Mouse (Mus musculus) frontal cortex, postnatal 14 days (tissue): ENCODE data around the gene Fam184b.

ENCODE experiments used
- DNase-seq, 2 experiments: peaks; one replicate each; pipeline ENCODE4 v3.0.0; 2022; ENCODE audit warnings: low spot score in 2 of 2

Fam184b gene

GRCm38 (mm10) chr5:45595363-45596039 is 43.9 kb downstream of the Fam184b start:
- no peak for DNase-seq

GRCm38 (mm10) chr5:45593276-45593675 is 46.1 kb downstream of the Fam184b start:
- DNase-seq: no peak

GRCm38 (mm10) chr5:45590094-45590493 is 49.3 kb downstream of the Fam184b start:
- DNase-seq: no peak

- no peak for DNase-seq
Measured at GRCm38 (mm10) chr5:45584601-45585000, 54.8 kb downstream of the Fam184b start.

GRCm38 (mm10) chr5:45580279-45580678 is 59.1 kb downstream of the Fam184b start:
- DNase-seq: no peak

GRCm38 (mm10) chr5:45577376-45577775 is 62.0 kb downstream of the Fam184b start:
- DNase-seq: no peak

GRCm38 (mm10) chr5:45576716-45577115 is 62.7 kb downstream of the Fam184b start:
- no peak for DNase-seq

- DNase-seq: no peak
Measured at GRCm38 (mm10) chr5:45572816-45573215, 66.6 kb downstream of the Fam184b start.

- DNase-seq: no peak
Measured at GRCm38 (mm10) chr5:45565829-45566228, 73.6 kb downstream of the Fam184b start.

- DNase-seq: no peak
Measured at GRCm38 (mm10) chr5:45564054-45564453, 75.4 kb downstream of the Fam184b start.

- DNase-seq: no peak
Measured at GRCm38 (mm10) chr5:45549586-45549985, 89.8 kb downstream of the Fam184b start.

- no peak for DNase-seq
Measured at GRCm38 (mm10) chr5:45543374-45543773, 96.0 kb downstream of the Fam184b start.

- DNase-seq: no peak
Measured at GRCm38 (mm10) chr5:45539502-45539901, 99.9 kb downstream of the Fam184b start.

GRCm38 (mm10) chr5:45535177-45535576 is 104.2 kb downstream of the Fam184b start:
- DNase-seq: no peak

GRCm38 (mm10) chr5:45534319-45535098 is 104.9 kb downstream of the Fam184b start:
- DNase-seq: peak in 1 of 2 experiments; percentile 60

- DNase-seq: no peak
Measured at GRCm38 (mm10) chr5:45529696-45530095, 109.7 kb downstream of the Fam184b start.

- no peak for DNase-seq
Measured at GRCm38 (mm10) chr5:45526338-45526737, 113.1 kb downstream of the Fam184b start.

GRCm38 (mm10) chr5:45525101-45525500 is 114.3 kb downstream of the Fam184b start:
- no peak for DNase-seq

GRCm38 (mm10) chr5:45521601-45522000 is 117.8 kb downstream of the Fam184b start:
- no peak for DNase-seq

- no peak for DNase-seq
Measured at GRCm38 (mm10) chr5:45520809-45521110, 118.7 kb downstream of the Fam184b start.

- DNase-seq: peak; percentile 87 to 92
Measured at GRCm38 (mm10) chr5:45519960-45520808, 119.2 kb downstream of the Fam184b start, which contains the start of gene Med28. Gene Med28 (plus strand): TSS chr5:45520229.

- DNase-seq: no peak
Measured at GRCm38 (mm10) chr5:45515151-45515743, 124.2 kb downstream of the Fam184b start.
